Mouse (Mus musculus) liver, embryonic 14.5 days (tissue): ENCODE results near the gene Hpgd.

ENCODE experiments used
- CTCF ChIP-seq: IDR thresholded peaks from 2 replicates; pipeline ENCODE4 v1.5.1; 2016; ENCODE audit warnings: antibody characterized with exemption, low read depth, control low read depth
- EP300 ChIP-seq: IDR thresholded peaks from 2 replicates; pipeline ENCODE4 v1.6.1; 2016; ENCODE audit warnings: antibody characterized with exemption, low read depth

GRCm38 (mm10) chr8:56294886-56295555, 636 bp downstream of the Hpgd start:
- TF ChIP-seq CTCF: no peak
- TF ChIP-seq EP300: no peak
